ENCODE assay signal across 9 mouse cellular contexts in the genomic region with DNA sequence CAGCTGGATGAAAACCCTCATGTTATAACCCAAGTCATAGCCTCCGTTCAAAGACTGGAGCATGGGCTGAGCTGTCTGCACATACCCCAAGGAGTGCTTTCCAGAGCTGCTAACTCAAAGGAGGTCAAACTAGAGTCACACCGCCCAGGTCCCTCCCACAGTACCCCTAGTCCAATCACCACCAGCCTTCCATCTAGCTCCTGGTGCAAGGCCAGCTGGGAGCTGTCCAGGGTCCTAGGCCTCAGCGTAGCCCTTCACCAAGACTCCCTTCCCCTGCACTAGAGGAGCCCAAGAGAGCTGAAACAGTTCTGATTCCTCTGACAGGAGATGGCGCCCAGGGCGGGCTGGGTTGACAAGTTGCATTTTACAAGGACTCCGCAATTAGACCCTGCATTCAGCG. TPM values are rescaled to one million over a fixed set of nuclear protein-coding genes. Genes with fewer than 3 reads are reported as not detected.
A peak's percentile ranks its signal among the peaks of the same experiment; 100 is the strongest.
DNase-seq lines count a peak whose midpoint lies in the region; ATAC-seq and TF ChIP-seq lines count a peak whose summit lies in the region.
"Had no signal": no experiment of that assay in that cellular context is flagged by ENCODE, and none has a peak within 500 bp of the region (broad histone marks: within the 10 kb centered on the region; RNA-seq: fewer than 3 reads in every experiment).

No protein-coding gene starts in this region.

- H3K4me3 ChIP-seq in gastrocnemius, adult 2 months, result no peak overlapping the region
- no peak overlapping the region for H3K4me3 ChIP-seq in hindbrain, embryonic 16.5 days (ENCODE audit: low read length)
- H3K4me3 ChIP-seq in limb, embryonic 13.5 days, result no peak overlapping the region

- H3K4me1 ChIP-seq in hindbrain, embryonic 16.5 days (ENCODE audit: control insufficient read depth, insufficient read depth, low read depth, low read length), result no peaks in the 10 kb centered on the region
- peaks cover 7% of the 10 kb centered on the region for H3K4me1 ChIP-seq in limb, embryonic 13.5 days

- H3K4me2 ChIP-seq in hindbrain, embryonic 16.5 days (ENCODE audit: low read length), result no peak overlapping the region
- no peak overlapping the region for H3K4me2 ChIP-seq in limb, embryonic 13.5 days (replicated peaks)

- TF ChIP-seq CTCF in gastrocnemius, adult 2 months (IDR thresholded peaks at IDR 0.05), result no peak

- H3K9me3 ChIP-seq in hindbrain, embryonic 16.5 days (ENCODE audit: control insufficient read depth, low read length), result no peaks in the 10 kb centered on the region
- H3K9me3 ChIP-seq in limb, embryonic 13.5 days, result no peaks in the 10 kb centered on the region

- no peaks in the 10 kb centered on the region for H3K36me3 ChIP-seq in hindbrain, embryonic 16.5 days (ENCODE audit: control insufficient read depth, insufficient read depth, low read length)
- no peaks in the 10 kb centered on the region for H3K36me3 ChIP-seq in limb, embryonic 13.5 days

- peak; percentile 70 for ATAC-seq in hindbrain, embryonic 16.5 days
- ATAC-seq in limb, embryonic 13.5 days (ENCODE audit: low FRiP score, low read depth), result peak; percentile 96

- intact Hi-C loops in gastrocnemius, adult 2 months (cut with DNase I), result no loop called here

- peak; percentile 48 to 71 for DNase-seq in cerebellum, postnatal 4 days (ENCODE audit: low spot score in 2 of 2)
- DNase-seq in cerebellum, adult 18-20 months, result no peak
- peak; percentile 30 for DNase-seq in brain, embryonic 18.5 days (ENCODE audit: low read depth, low spot score)
- DNase-seq in gastrocnemius, adult 2 months, result peak; percentile 56
- peak; percentile 84 for DNase-seq in neural tube, embryonic 10.5 days (ENCODE audit: extremely low spot score, low spot score)
- DNase-seq in thymus, postnatal 14 days, result peak; percentile 35

- H3K27me3 ChIP-seq in hindbrain, embryonic 16.5 days (replicated peaks; ENCODE audit: control insufficient read depth, insufficient read depth, low read length), result 0 out of 2 replicates have a peak, but pooled peaks cover 2% of the 10 kb centered on the region
- no peaks in the 10 kb centered on the region for H3K27me3 ChIP-seq in limb, embryonic 13.5 days

- no peak overlapping the region for H3K27ac ChIP-seq in gastrocnemius, adult 2 months
- no peak overlapping the region for H3K27ac ChIP-seq in hindbrain, embryonic 16.5 days (ENCODE audit: low read depth, low read length)
- no peak overlapping the region for H3K27ac ChIP-seq in limb, embryonic 13.5 days
- H3K27ac ChIP-seq: macrophage had no signal

- WGBS in hindbrain, embryonic 16.5 days, result 12% methylated on average over 7 of the region's 7 CpGs
- WGBS in limb, embryonic 13.5 days, result 1% methylated on average over 7 of the region's 7 CpGs

- no peak overlapping the region for H3K9ac ChIP-seq in hindbrain, embryonic 16.5 days (ENCODE audit: low read depth, low read length)
- no peak overlapping the region for H3K9ac ChIP-seq in limb, embryonic 13.5 days

RNA-seq across cellular contexts. Expression of a gene that starts 18.0 kb away (rescaled TPM):
- total RNA-seq in gastrocnemius, adult 2 months (2021), result not detected
- polyA plus RNA-seq in hindbrain, embryonic 16.5 days (2015; fragmentation: Nextera tagmentation; extraction: Ambion mirVana), result 9.0 and 10.2 TPM in 2 replicates
- 0.09 and 0.29 TPM in 2 replicates for polyA plus RNA-seq in limb, embryonic 13.5 days (2015; fragmentation: Nextera tagmentation; extraction: Ambion mirVana)
- polyA plus RNA-seq: macrophage had no signal

Comparison
In these comparisons a context has a peak if more than half of its experiments do, and no peak if none do; other contexts are left out.
1. DNase-seq: peak in cerebellum, postnatal 4 days (2 of 2), brain, embryonic 18.5 days (single experiment), gastrocnemius, adult 2 months (single experiment), neural tube, embryonic 10.5 days (single experiment) and thymus, postnatal 14 days (single experiment); none in cerebellum, adult 18-20 months (0 of 2).